Mouse (Mus musculus): ENCODE results near the gene Crlf3.

GRCm38 (mm10) chr11:80104407-80104806 lies 23.6 kb upstream of the Crlf3 start:
- TF ChIP-seq CTCF (IDR thresholded peaks at IDR 0.05; ENCODE audit: control insufficient read depth, insufficient read depth, insufficient read length) (no peak), MAX (IDR thresholded peaks at IDR 0.05) (no peak), MYOD1 (IDR thresholded peaks at IDR 0.05; ENCODE audit: control insufficient read depth, insufficient read length, low read depth) (no peak), USF1 (IDR thresholded peaks at IDR 0.05; ENCODE audit: low read depth) (no peak), CEBPB (IDR thresholded peaks at IDR 0.05; ENCODE audit: low read depth) (no peak), MYOG (IDR thresholded peaks at IDR 0.05; ENCODE audit: control insufficient read depth, extremely low read depth, insufficient read length) (no peak), FOSL1 (IDR thresholded peaks at IDR 0.05; ENCODE audit: insufficient read depth, low read length, poor library complexity, severe bottlenecking) (no peak)

Data from C2C12 (cell line).